Mouse (Mus musculus) embryonic facial prominence, embryonic 14.5 days (tissue): Measurements from ENCODE around the gene Rexo5. TPM values are rescaled to one million over a fixed set of nuclear protein-coding genes. Genes with fewer than 3 reads are reported as not detected.

Experiments
- ATAC-seq: fragments of 200-750 bp; cut with Nextera tagmentation; 2 replicates; pipeline ENCODE4 v1.8.0; 2017; ENCODE audit warnings: low read depth, moderate number of reproducible peaks, moderate TSS enrichment
- DNase-seq: peaks from one replicate; pipeline ENCODE4 v3.0.0-alpha.2; 2015; ENCODE audit warnings: low spot score
- H3K27ac ChIP-seq: fragments of 300-500 bp; sonication (generic); replicated peaks from 2 replicates; pipeline ENCODE4 v1.5.1; 2014; ENCODE audit warnings: low read depth, mild to moderate bottlenecking, low read length, moderate library complexity
- H3K27me3 ChIP-seq: fragments of 300-500 bp; sonication (generic); replicated peaks from 2 replicates; pipeline ENCODE4 v1.6.1; 2014; ENCODE audit warnings: low read length; ENCODE audit not compliant: control insufficient read depth, insufficient read depth
- H3K36me3 ChIP-seq: fragments of 300-500 bp; sonication (generic); 2 replicates; pipeline ENCODE4 v1.6.1; 2014; ENCODE audit warnings: low read length, mixed read lengths; ENCODE audit not compliant: control insufficient read depth, insufficient read depth
- H3K4me1 ChIP-seq: fragments of 300-500 bp; sonication (generic); 2 replicates; pipeline ENCODE4 v1.6.1; 2014; ENCODE audit warnings: antibody characterized with exemption, low read length; ENCODE audit not compliant: control insufficient read depth, insufficient read depth
- H3K4me2 ChIP-seq: fragments of 300-500 bp; sonication (generic); 2 replicates; pipeline ENCODE4 v1.6.1; 2014; ENCODE audit warnings: low read depth, mild to moderate bottlenecking, low read length, moderate library complexity, mixed read lengths
- H3K4me3 ChIP-seq: fragments of 300-500 bp; sonication (generic); 2 replicates; pipeline ENCODE4 v1.5.1; 2014; ENCODE audit warnings: low read depth, mild to moderate bottlenecking, low read length
- H3K9ac ChIP-seq: fragments of 300-500 bp; sonication (generic); 2 replicates; pipeline ENCODE4 v1.6.1; 2014; ENCODE audit warnings: low read depth, mild to moderate bottlenecking, low read length, moderate library complexity, mixed read lengths
- H3K9me3 ChIP-seq: fragments of 300-500 bp; sonication (generic); 2 replicates; pipeline ENCODE4 v1.6.1; 2016; ENCODE audit warnings: low read length; ENCODE audit not compliant: control insufficient read depth
- WGBS: fragments of 180-500 bp; shearing (Covaris S2); extraction: QIAGEN DNeasy Blood & Tissue Kit; methylation state at CpG from one replicate; pipeline ENCODE4 v1.1.7; 2014; 5-methylcytosine and 5-hydroxymethylcytosine counted together
- polyA plus RNA-seq: library from polyadenylated mRNA; unstranded; fragments of >200 nt; fragmentation: Nextera tagmentation; extraction: Ambion mirVana; gene quantifications from 2 replicates; pipeline ENCODE4 v1.2.1, GENCODE M21; 2014

The Rexo5 gene
- polyA plus RNA-seq, 1 experiment from 2014 or later = 17.8 TPM

DNA sequence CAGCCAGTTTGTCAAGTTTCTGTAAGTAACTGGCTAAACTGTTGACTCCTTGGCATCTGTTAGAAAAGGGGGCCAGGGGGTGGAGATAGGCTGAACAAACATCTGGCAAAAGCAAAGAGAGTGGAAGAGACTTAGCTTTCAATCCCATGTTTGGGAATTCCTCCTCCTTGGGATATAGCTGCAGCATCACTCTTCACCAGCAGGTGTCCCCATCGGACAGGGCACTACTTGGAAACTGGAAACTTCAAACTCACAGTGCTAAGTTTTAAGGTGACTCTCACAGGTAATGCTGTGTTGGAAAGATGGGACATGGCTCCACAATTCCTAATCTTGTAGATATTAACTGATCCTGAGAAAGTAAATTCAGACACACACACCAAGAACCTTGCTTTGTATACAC, 55.3 kb downstream of the Rexo5 start:
- WGBS = 4% methylated on average over 1 of the region's 1 CpGs
- ATAC-seq = no peak

DNA sequence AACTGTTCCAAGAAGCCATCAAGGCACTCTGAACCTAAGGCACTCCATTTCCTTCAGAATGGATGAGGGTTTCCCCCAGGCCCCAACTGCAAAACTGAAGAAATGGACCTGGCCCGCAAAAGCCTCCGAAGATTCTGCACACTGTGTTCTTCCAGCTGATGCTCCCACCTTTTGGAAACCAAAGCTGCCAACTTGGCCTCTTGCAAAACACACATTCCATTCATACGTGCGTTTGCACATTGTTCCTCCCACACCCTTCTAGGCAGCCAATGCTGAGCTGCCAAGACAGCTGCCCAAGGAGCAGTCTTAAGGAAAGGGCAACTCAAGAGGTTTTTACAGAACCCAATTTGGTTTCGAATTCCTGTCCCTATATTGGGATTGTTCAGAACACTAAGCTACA, 56.9 kb downstream of the Rexo5 start:
- DNase-seq = peak; percentile 33
- H3K4me3 ChIP-seq = no peak overlapping the region
- no peak overlapping the region for H3K27ac ChIP-seq
- H3K9ac ChIP-seq = no peak overlapping the region
- H3K4me2 ChIP-seq = no peak overlapping the region
- H3K27me3 ChIP-seq = no peaks in the 10 kb centered on the region
- H3K4me1 ChIP-seq = no peaks in the 10 kb centered on the region
- peaks cover 29% of the 10 kb centered on the region; the same call in 1 of the 2 replicates for H3K36me3 ChIP-seq
- 0 out of 2 replicates have a peak, but pooled peaks have one; percentile 15 for ATAC-seq
- H3K9me3 ChIP-seq = no peaks in the 10 kb centered on the region
- 75% methylated on average over 5 of the region's 5 CpGs for WGBS

More for the DNA sequence above, 55.3 kb downstream of the Rexo5 start:
- DNase-seq = peak; percentile 24
- H3K9me3 ChIP-seq = no peaks in the 10 kb centered on the region
- H3K9ac ChIP-seq = no peak overlapping the region
- H3K27ac ChIP-seq = no peak overlapping the region
- H3K4me1 ChIP-seq = no peaks in the 10 kb centered on the region
- H3K36me3 ChIP-seq = peaks cover 37% of the 10 kb centered on the region; the same call in 1 of the 2 replicates
- H3K4me2 ChIP-seq = no peak overlapping the region
- no peaks in the 10 kb centered on the region for H3K27me3 ChIP-seq
- H3K4me3 ChIP-seq = no peak overlapping the region

DNA sequence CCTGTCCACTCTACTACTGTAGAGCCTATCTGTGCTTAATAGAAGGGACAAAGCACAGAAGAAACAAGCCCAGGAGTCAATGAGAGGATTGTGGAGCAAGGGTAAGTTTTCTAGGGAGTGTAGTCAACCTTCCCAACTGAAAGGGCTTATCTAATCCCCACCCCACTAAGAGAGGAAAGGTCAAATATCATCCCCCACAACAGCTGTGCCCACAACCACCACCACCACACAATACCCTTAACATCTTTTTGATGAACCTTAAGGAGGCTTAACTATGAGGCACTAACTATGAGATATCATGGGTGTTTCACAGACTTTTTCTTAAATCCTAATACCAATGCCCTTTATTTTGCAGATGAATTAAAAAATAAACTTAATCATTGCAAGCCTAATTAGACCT, 58.7 kb downstream of the Rexo5 start:
- DNase-seq = no peak
- Histone ChIP-seq H3K4me2 (no peak overlapping the region), H3K27ac (no peak overlapping the region), H3K36me3 (peaks cover 33% of the 10 kb centered on the region), H3K4me1 (no peaks in the 10 kb centered on the region), H3K4me3 (no peak overlapping the region), H3K27me3 (no peaks in the 10 kb centered on the region), H3K9ac (no peak overlapping the region), H3K9me3 (no peaks in the 10 kb centered on the region)
- no peak for ATAC-seq

- WGBS = 88% methylated on average over 1 of the region's 1 CpGs
- no peaks in the 10 kb centered on the region for H3K27me3 ChIP-seq
- H3K27ac ChIP-seq = no peak overlapping the region
- no peak overlapping the region for H3K9ac ChIP-seq
- no peak overlapping the region for H3K4me3 ChIP-seq
- no peaks in the 10 kb centered on the region for H3K4me1 ChIP-seq
- DNase-seq = no peak
- H3K4me2 ChIP-seq = no peak overlapping the region
- ATAC-seq = no peak
- no peaks in the 10 kb centered on the region for H3K9me3 ChIP-seq
- peaks cover 40% of the 10 kb centered on the region for H3K36me3 ChIP-seq
These were observed 59.4 kb downstream of the Rexo5 start for GRCm38 (mm10) chr7:119853186-119853585.

DNA sequence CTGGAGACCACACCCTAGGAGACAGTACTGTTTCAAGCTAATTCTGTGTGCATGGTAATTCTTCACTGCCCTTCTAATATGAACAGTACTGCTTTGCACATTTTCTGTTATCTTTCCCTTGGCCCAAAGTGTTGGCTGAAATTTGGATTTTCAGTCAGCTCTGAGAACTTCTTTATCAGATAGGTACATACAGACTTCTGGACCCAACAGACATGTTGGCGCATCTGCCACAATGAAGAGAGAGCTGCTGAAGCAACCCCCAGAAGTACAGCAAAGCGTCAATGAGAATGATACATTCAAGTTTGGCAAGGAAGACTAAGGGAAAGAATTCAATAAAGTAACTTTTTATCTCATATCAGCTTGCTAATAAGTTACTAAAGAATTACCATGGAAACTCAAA, 60.6 kb downstream of the Rexo5 start:
- H3K4me2 ChIP-seq = no peak overlapping the region
- no peaks in the 10 kb centered on the region for H3K9me3 ChIP-seq
- no peaks in the 10 kb centered on the region for H3K27me3 ChIP-seq
- no peak overlapping the region for H3K4me3 ChIP-seq
- no peaks in the 10 kb centered on the region for H3K4me1 ChIP-seq
- ATAC-seq = no peak
- no peak for DNase-seq
- no peak overlapping the region for H3K9ac ChIP-seq
- peaks cover 51% of the 10 kb centered on the region for H3K36me3 ChIP-seq
- 99% methylated on average over 2 of the region's 2 CpGs for WGBS
- H3K27ac ChIP-seq = no peak overlapping the region

GRCm38 (mm10) chr7:119855031-119855430, 61.2 kb downstream of the Rexo5 start:
- ATAC-seq (no peak), DNase-seq (no peak)
- Histone ChIP-seq H3K4me1 (no peaks in the 10 kb centered on the region), H3K9ac (no peak overlapping the region), H3K9me3 (no peaks in the 10 kb centered on the region), H3K4me3 (no peak overlapping the region), H3K4me2 (no peak overlapping the region), H3K36me3 (peaks cover 55% of the 10 kb centered on the region), H3K27ac (no peak overlapping the region), H3K27me3 (no peaks in the 10 kb centered on the region)

DNA sequence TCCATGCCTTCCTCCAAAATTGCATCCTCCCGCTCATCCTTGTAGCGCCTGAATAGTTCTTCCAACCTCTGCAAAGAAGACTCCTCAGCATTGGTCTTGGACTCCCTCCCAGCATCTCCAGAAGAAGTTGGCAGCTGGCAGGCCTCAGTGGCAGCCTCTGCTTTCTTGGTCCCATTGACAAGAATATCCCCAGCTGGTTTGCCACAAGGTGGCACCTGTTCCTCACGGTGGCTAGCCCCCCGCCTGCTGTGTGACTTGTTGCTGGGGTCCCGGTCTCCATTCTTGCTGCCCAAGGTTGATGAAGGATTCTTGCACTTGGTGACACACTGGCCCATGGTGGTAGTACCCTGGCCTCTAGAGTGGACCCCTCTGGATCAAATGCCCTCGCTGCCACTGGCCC, 65.7 kb downstream of the Rexo5 start:
- 80% methylated on average over 6 of the region's 6 CpGs for WGBS
- Histone ChIP-seq H3K27me3 (no peaks in the 10 kb centered on the region), H3K9me3 (no peaks in the 10 kb centered on the region), H3K4me3 (no peak overlapping the region), H3K36me3 (peaks cover 35% of the 10 kb centered on the region), H3K9ac (no peak overlapping the region), H3K4me2 (no peak overlapping the region), H3K4me1 (peaks cover 22% of the 10 kb centered on the region), H3K27ac (no peak overlapping the region)
- no peak for DNase-seq
- no peak for ATAC-seq

- Histone ChIP-seq H3K27me3 (no peaks in the 10 kb centered on the region), H3K27ac (no peak overlapping the region), H3K9me3 (no peaks in the 10 kb centered on the region), H3K9ac (no peak overlapping the region), H3K4me3 (no peak overlapping the region), H3K4me1 (peaks cover 22% of the 10 kb centered on the region), H3K36me3 (peaks cover 32% of the 10 kb centered on the region), H3K4me2 (no peak overlapping the region)
- WGBS = 77% methylated on average over 3 of the region's 3 CpGs
- DNase-seq (no peak), ATAC-seq (no peak)
These were observed 66.3 kb downstream of the Rexo5 start for GRCm38 (mm10) chr7:119860116-119860515.

- Histone ChIP-seq H3K4me2 (no peak overlapping the region), H3K9me3 (no peaks in the 10 kb centered on the region), H3K27ac (0 out of 2 replicates have a peak overlapping the region, but pooled peaks have one; percentile 88), H3K4me1 (peaks cover 22% of the 10 kb centered on the region), H3K27me3 (no peaks in the 10 kb centered on the region), H3K4me3 (no peak overlapping the region), H3K9ac (no peak overlapping the region), H3K36me3 (peaks cover 32% of the 10 kb centered on the region)
- no peak for ATAC-seq
- 82% methylated on average over 2 of the region's 2 CpGs for WGBS
- no peak for DNase-seq
These were observed 66.7 kb downstream of the Rexo5 start for GRCm38 (mm10) chr7:119860554-119860953.
